ENCODE assay signal across 13 mouse cellular contexts in genomic region chr11:84362633-84363243, GRCm38 (mm10).
DNase-seq lines count a peak whose midpoint lies in the region; ATAC-seq and TF ChIP-seq lines count a peak whose summit lies in the region.
"Had no signal": no experiment of that assay in that cellular context is flagged by ENCODE, and none has a peak within 500 bp of the region (broad histone marks: within the 10 kb centered on the region; RNA-seq: fewer than 3 reads in every experiment).

No protein-coding gene starts in this region.

- 52% methylated on average over 6 of the region's 6 CpGs for WGBS in forebrain, embryonic 10.5 days
- 25% methylated on average over 6 of the region's 6 CpGs for WGBS in forebrain, embryonic 16.5 days
- WGBS in intestine, embryonic 16.5 days: 39% methylated on average over 6 of the region's 6 CpGs
- 46% methylated on average over 6 of the region's 6 CpGs for WGBS in limb, embryonic 13.5 days
- 94% methylated on average over 6 of the region's 6 CpGs for WGBS in thymus, adult 2 months

- peaks cover 28% of the 10 kb centered on the region for H3K36me3 ChIP-seq in forebrain, embryonic 10.5 days (replicated peaks)
- H3K36me3 ChIP-seq in forebrain, embryonic 16.5 days (ENCODE audit: control insufficient read depth, insufficient read depth): no peaks in the 10 kb centered on the region
- peaks cover 13 to 75% of the 10 kb centered on the region in 2 experiments for H3K36me3 ChIP-seq in CH12.LX (replicated peaks in 1 of 2; ENCODE audit: control insufficient read depth in 1 of 2, insufficient read depth in 1 of 2, low read length in 1 of 2)
- H3K36me3 ChIP-seq in intestine, embryonic 16.5 days (ENCODE audit: control insufficient read depth, insufficient read depth, low read length): no peaks in the 10 kb centered on the region
- H3K36me3 ChIP-seq in limb, embryonic 13.5 days: peaks cover 22% of the 10 kb centered on the region
- no peaks in the 10 kb centered on the region for H3K36me3 ChIP-seq in thymus, adult 2 months (ENCODE audit: control insufficient read depth, insufficient read depth, low read length)

- H3K27ac ChIP-seq in forebrain, embryonic 10.5 days: peak overlapping the region; percentile 75
- H3K27ac ChIP-seq in forebrain, embryonic 16.5 days (ENCODE audit: low read length): no peak overlapping the region
- H3K27ac ChIP-seq in CH12.LX (ENCODE audit: insufficient read depth, low read depth): no peak overlapping the region
- H3K27ac ChIP-seq in intestine, embryonic 16.5 days (ENCODE audit: low read length): peak overlapping the region; percentile 87
- H3K27ac ChIP-seq in limb, embryonic 13.5 days: 0 out of 2 replicates have a peak overlapping the region, but pooled peaks have one; percentile 3
- H3K27ac ChIP-seq in thymus, adult 2 months (ENCODE audit: control insufficient read depth, insufficient read depth, low read length): no peak overlapping the region

- H3K9ac ChIP-seq in forebrain, embryonic 16.5 days (replicated peaks; ENCODE audit: low read depth, low read length): no peak overlapping the region
- H3K9ac ChIP-seq in CH12.LX (ENCODE audit: insufficient read depth, low read depth): no peak overlapping the region
- H3K9ac ChIP-seq in intestine, embryonic 16.5 days (ENCODE audit: low read depth, low read length): 0 out of 2 replicates have a peak overlapping the region, but pooled peaks have one; percentile 25
- H3K9ac ChIP-seq in limb, embryonic 13.5 days: no peak overlapping the region

- H3K79me2 ChIP-seq in CH12.LX (replicated peaks; ENCODE audit: control insufficient read depth, extremely low read depth, insufficient read depth, poor library complexity, severe bottlenecking): no peaks in the 10 kb centered on the region

- no peak for DNase-seq in forebrain, embryonic 10.5 days (ENCODE audit: extremely low spot score, low spot score)
- no peak for DNase-seq in CH12.LX (ENCODE audit: extremely low read depth)
- no peak for DNase-seq in thymus, adult 2 months
- no peak for DNase-seq in cerebellum, adult 9-10 months
- no peak for DNase-seq in embryo, embryonic 10.5 days (ENCODE audit: low spot score)
- DNase-seq: cerebellum, postnatal 14 days; heart, postnatal 36 days; right cerebral cortex, adult 18-20 months had no signal

- no peaks in the 10 kb centered on the region for H3K9me3 ChIP-seq in forebrain, embryonic 10.5 days
- no peaks in the 10 kb centered on the region for H3K9me3 ChIP-seq in forebrain, embryonic 16.5 days (ENCODE audit: control insufficient read depth, low read length)
- H3K9me3 ChIP-seq in CH12.LX (replicated peaks; ENCODE audit: low read length): no peaks in the 10 kb centered on the region
- H3K9me3 ChIP-seq in intestine, embryonic 16.5 days (ENCODE audit: control insufficient read depth, low read length): no peaks in the 10 kb centered on the region
- H3K9me3 ChIP-seq in limb, embryonic 13.5 days: no peaks in the 10 kb centered on the region
- H3K9me3 ChIP-seq: G1E had no signal

- no peak for TF ChIP-seq POLR2A in CH12.LX (IDR thresholded peaks at IDR 0.05; ENCODE audit: low read depth, low read length)
- no peak for TF ChIP-seq POLR2A in thymus, adult 2 months (IDR thresholded peaks at IDR 0.05; ENCODE audit: control insufficient read depth, extremely low read depth, insufficient read depth, low read length, poor library complexity)

- TF ChIP-seq RAD21 in CH12.LX (IDR thresholded peaks at IDR 0.05; ENCODE audit: low read depth, low read length): no peak

- no peak overlapping the region for H3K4me2 ChIP-seq in forebrain, embryonic 16.5 days (ENCODE audit: low read length)
- no peak overlapping the region for H3K4me2 ChIP-seq in CH12.LX (ENCODE audit: insufficient read depth, low read depth, poor library complexity, severe bottlenecking)
- peak overlapping the region; percentile 30; the same call in 1 of the 2 replicates for H3K4me2 ChIP-seq in intestine, embryonic 16.5 days (ENCODE audit: low read depth, low read length)
- H3K4me2 ChIP-seq in limb, embryonic 13.5 days (replicated peaks): no peak overlapping the region

- no peak overlapping the region for H3K4me3 ChIP-seq in forebrain, embryonic 10.5 days
- H3K4me3 ChIP-seq in forebrain, embryonic 16.5 days (replicated peaks; ENCODE audit: low read length): no peak overlapping the region
- no peak overlapping the region for H3K4me3 ChIP-seq in CH12.LX (replicated peaks in 1 of 3; ENCODE audit: low read depth in 2 of 3, low read length in 2 of 3, poor library complexity in 1 of 3)
- H3K4me3 ChIP-seq in intestine, embryonic 16.5 days (ENCODE audit: low read length): no peak overlapping the region
- no peak overlapping the region for H3K4me3 ChIP-seq in limb, embryonic 13.5 days
- no peak overlapping the region for H3K4me3 ChIP-seq in thymus, adult 2 months (ENCODE audit: control insufficient read depth, insufficient read depth, low read length)
- H3K4me3 ChIP-seq: myocyte had no signal

- no peak for TF ChIP-seq CTCF in CH12.LX (conservative IDR thresholded peaks at IDR 0.05 in 1 of 2, IDR thresholded peaks at IDR 0.05 in 1 of 2; ENCODE audit: low read depth in 2 of 2, low read length in 2 of 2)
- no peak for TF ChIP-seq CTCF in thymus, adult 2 months (IDR thresholded peaks at IDR 0.05; ENCODE audit: borderline replicate concordance, control insufficient read depth, extremely low read depth, insufficient read depth, low read length, poor library complexity)

- in situ Hi-C loops in CH12.LX (cut with MboI; ENCODE audit: low pct_ligation_motif_present, low pct_unique_long_range_greater_than_20kb, low sequenced_read_pairs): no loop called here

- no peaks in the 10 kb centered on the region for H3K27me3 ChIP-seq in forebrain, embryonic 10.5 days (ENCODE audit: poor library complexity, severe bottlenecking)
- H3K27me3 ChIP-seq in forebrain, embryonic 16.5 days (replicated peaks; ENCODE audit: control insufficient read depth, insufficient read depth, low read length): no peaks in the 10 kb centered on the region
- H3K27me3 ChIP-seq in CH12.LX (replicated peaks): no peaks in the 10 kb centered on the region
- no peaks in the 10 kb centered on the region for H3K27me3 ChIP-seq in intestine, embryonic 16.5 days (replicated peaks; ENCODE audit: control insufficient read depth, insufficient read depth, low read length)
- H3K27me3 ChIP-seq in limb, embryonic 13.5 days: no peaks in the 10 kb centered on the region
- H3K27me3 ChIP-seq in thymus, adult 2 months (ENCODE audit: control insufficient read depth, insufficient read depth, low read length): no peaks in the 10 kb centered on the region

- dilution Hi-C loops in CH12.LX (cut with MboI; ENCODE audit: extremely low pct_ligation_motif_present, extremely low pct_unique_long_range_greater_than_20kb, low sequenced_read_pairs): no loop called here

- no peak for TF ChIP-seq EP300 in CH12.LX (IDR thresholded peaks at IDR 0.05; ENCODE audit: low read length)

- H3K4me1 ChIP-seq in forebrain, embryonic 10.5 days: peaks cover 22% of the 10 kb centered on the region
- 0 out of 2 replicates have a peak, but pooled peaks cover 7% of the 10 kb centered on the region for H3K4me1 ChIP-seq in forebrain, embryonic 16.5 days (replicated peaks; ENCODE audit: control insufficient read depth, insufficient read depth, low read length)
- no peaks in the 10 kb centered on the region for H3K4me1 ChIP-seq in CH12.LX (ENCODE audit: control insufficient read depth in 1 of 2, insufficient read depth in 2 of 2)
- H3K4me1 ChIP-seq in intestine, embryonic 16.5 days (ENCODE audit: control insufficient read depth, insufficient read depth, low read length): peaks cover 13% of the 10 kb centered on the region
- peaks cover 17% of the 10 kb centered on the region for H3K4me1 ChIP-seq in limb, embryonic 13.5 days
- no peaks in the 10 kb centered on the region for H3K4me1 ChIP-seq in thymus, adult 2 months (replicated peaks; ENCODE audit: control insufficient read depth, insufficient read depth, low read length)

- no peak for ATAC-seq in forebrain, embryonic 16.5 days
- ATAC-seq in intestine, embryonic 16.5 days: peak; percentile 94
- no peak for ATAC-seq in limb, embryonic 13.5 days (ENCODE audit: low FRiP score, low read depth)

TF ChIP-seq in CH12.LX, 34 proteins besides CTCF, POLR2A, EP300 and RAD21:
- no peak for TF ChIP-seq UBTF (IDR thresholded peaks at IDR 0.05; ENCODE audit: low read depth, low read length)
- TF ChIP-seq ETS1 (conservative IDR thresholded peaks at IDR 0.05; ENCODE audit: low read depth, low read length): no peak
- TF ChIP-seq MAFK (IDR thresholded peaks at IDR 0.05; ENCODE audit: insufficient replicate concordance, low read length): 0 out of 2 replicates have a peak, but pooled peaks have one; percentile 12
- TF ChIP-seq POLR2AphosphoS2 (IDR thresholded peaks at IDR 0.05; ENCODE audit: low read depth, low read length): no peak
- no peak for TF ChIP-seq MAX (IDR thresholded peaks at IDR 0.05; ENCODE audit: low read length)
- no peak for TF ChIP-seq MEF2A (IDR thresholded peaks at IDR 0.05; ENCODE audit: borderline replicate concordance, low read depth, low read length)
- TF ChIP-seq SIN3A (IDR thresholded peaks at IDR 0.05; ENCODE audit: low read length): no peak
- TF ChIP-seq KAT2A (IDR thresholded peaks at IDR 0.05; ENCODE audit: insufficient replicate concordance, low read length): no peak

Comparison
In these comparisons a context has a peak if more than half of its experiments do, and no peak if none do; other contexts are left out.
1. H3K27ac ChIP-seq: peak in forebrain, embryonic 10.5 days (single experiment), intestine, embryonic 16.5 days (single experiment) and limb, embryonic 13.5 days (single experiment); none in forebrain, embryonic 16.5 days (single experiment), CH12.LX (single experiment) and thymus, adult 2 months (single experiment).